Mouse (Mus musculus) hindbrain, embryonic 11.5 days (tissue): ENCODE results near the gene S100a13. TPM values are rescaled to one million over a fixed set of nuclear protein-coding genes. Genes with fewer than 3 reads are reported as not detected.
A peak's percentile ranks its signal among the peaks of the same experiment; 100 is the strongest.

Source experiments
- ATAC-seq: fragments of 200-750 bp; cut with Nextera tagmentation; 2 replicates; pipeline ENCODE4 v1.8.0; 2017; ENCODE audit warnings: mild to moderate bottlenecking, moderate TSS enrichment, moderate library complexity; ENCODE audit not compliant: low FRiP score
- DNase-seq: peaks from one replicate; pipeline ENCODE4 v3.0.0-alpha.2; 2015; ENCODE audit warnings: low spot score
- H3K27ac ChIP-seq: fragments of 300-500 bp; sonication (generic); 2 replicates; pipeline ENCODE4 v1.5.1; 2014; ENCODE audit warnings: mild to moderate bottlenecking, low read depth, low read length
- H3K27me3 ChIP-seq: fragments of 300-500 bp; sonication (generic); 2 replicates; pipeline ENCODE4 v1.6.1; 2014; ENCODE audit warnings: mild to moderate bottlenecking, low read length, moderate library complexity, mixed read lengths; ENCODE audit not compliant: control insufficient read depth, insufficient read depth
- H3K36me3 ChIP-seq: fragments of 300-500 bp; sonication (generic); 2 replicates; pipeline ENCODE4 v1.6.1; 2014; ENCODE audit warnings: mild to moderate bottlenecking, low read length, moderate library complexity, mixed read lengths; ENCODE audit not compliant: control insufficient read depth, insufficient read depth
- H3K4me1 ChIP-seq: fragments of 300-500 bp; sonication (generic); replicated peaks from 2 replicates; pipeline ENCODE4 v1.6.1; 2014; ENCODE audit warnings: low read length, mixed read lengths; ENCODE audit not compliant: control insufficient read depth, insufficient read depth
- H3K4me2 ChIP-seq: fragments of 300-500 bp; sonication (generic); replicated peaks from 2 replicates; pipeline ENCODE4 v1.6.1; 2014; ENCODE audit warnings: mild to moderate bottlenecking, low read depth, low read length
- H3K4me3 ChIP-seq: fragments of 300-500 bp; sonication (generic); 2 replicates; pipeline ENCODE4 v1.5.1; 2014; ENCODE audit warnings: low read depth, low read length
- H3K9ac ChIP-seq: fragments of 300-500 bp; sonication (generic); 2 replicates; pipeline ENCODE4 v1.6.1; 2014; ENCODE audit warnings: low read depth, low read length
- H3K9me3 ChIP-seq: fragments of 300-500 bp; sonication (generic); 2 replicates; pipeline ENCODE4 v1.6.1; 2016; ENCODE audit warnings: low read length; ENCODE audit not compliant: control insufficient read depth
- WGBS: fragments of 180-500 bp; shearing (Covaris S2); extraction: QIAGEN DNeasy Blood & Tissue Kit; methylation state at CpG from one replicate; pipeline ENCODE4 v1.1.7; 2014; 5-methylcytosine and 5-hydroxymethylcytosine counted together
- polyA plus RNA-seq: library from polyadenylated mRNA; unstranded; fragments of >200 nt; fragmentation: Nextera tagmentation; extraction: Ambion mirVana; gene quantifications from 2 replicates; pipeline ENCODE4 v1.2.1, GENCODE M21; 2014

Gene S100a13
- 10.9 and 15.0 TPM in 2 replicates for polyA plus RNA-seq

GRCm38 (mm10) chr3:90513796-90514590 lies at the start of gene S100a13, which contains the start of gene S100a1:
Gene S100a13, plus strand, starts transcription at chr3:90514435.
Gene S100a1, minus strand, starts transcription at chr3:90514392.
- H3K9ac ChIP-seq = peak within 1 kb of the TSS; percentile 34; the same call in 1 of the 2 replicates
- no peaks in the 10 kb centered on the region for H3K36me3 ChIP-seq
- DNase-seq = peak; percentile 56
- peak within 1 kb of the TSS; percentile 25 for H3K4me3 ChIP-seq
- peaks cover 6% of the 10 kb centered on the region; the same call in 1 of the 2 replicates for H3K4me1 ChIP-seq
- no peaks in the 10 kb centered on the region for H3K9me3 ChIP-seq
- peak within 1 kb of the TSS; percentile 59 for H3K4me2 ChIP-seq
- no peak within 1 kb of the TSS for H3K27ac ChIP-seq
- no peaks in the 10 kb centered on the region for H3K27me3 ChIP-seq
- peak; percentile 21; the same call in 1 of the 2 replicates for ATAC-seq
- 6% methylated on average over 25 of the region's 25 CpGs for WGBS

GRCm38 (mm10) chr3:90464552-90465080 lies 49.6 kb upstream of the S100a13 start:
- no peak overlapping the region for H3K27ac ChIP-seq
- peaks cover 37% of the 10 kb centered on the region for H3K27me3 ChIP-seq
- 10% methylated on average over 37 of the region's 37 CpGs for WGBS
- no peaks in the 10 kb centered on the region for H3K9me3 ChIP-seq
- peak overlapping the region; percentile 34 for H3K4me3 ChIP-seq
- 0 out of 2 replicates have a peak, but pooled peaks cover 2% of the 10 kb centered on the region for H3K4me1 ChIP-seq
- H3K4me2 ChIP-seq = peak overlapping the region; percentile 60
- peak; percentile 56 for DNase-seq
- peak overlapping the region; percentile 27; the same call in 1 of the 2 replicates for H3K9ac ChIP-seq
- ATAC-seq = 0 out of 2 replicates have a peak, but pooled peaks have one; percentile 20
- H3K36me3 ChIP-seq = no peaks in the 10 kb centered on the region

GRCm38 (mm10) chr3:90465081-90465685 lies 49.1 kb upstream of the S100a13 start:
- peak; percentile 60 for DNase-seq
- Histone ChIP-seq H3K4me2 (peak overlapping the region; percentile 60), H3K27ac (no peak overlapping the region), H3K9me3 (no peaks in the 10 kb centered on the region), H3K4me3 (peak overlapping the region; percentile 34), H3K4me1 (0 out of 2 replicates have a peak, but pooled peaks cover 2% of the 10 kb centered on the region), H3K27me3 (peaks cover 37% of the 10 kb centered on the region), H3K36me3 (no peaks in the 10 kb centered on the region), H3K9ac (peak overlapping the region; percentile 27)
- 1% methylated on average over 73 of the region's 75 CpGs for WGBS
- ATAC-seq = peak; percentile 45

- no peaks in the 10 kb centered on the region for H3K9me3 ChIP-seq
- 2% methylated on average over 24 of the region's 49 CpGs for WGBS
- ATAC-seq (peak; percentile 64), DNase-seq (no peak)
- H3K4me2 ChIP-seq = peak within 1 kb of the TSS; percentile 60
- 0 out of 2 replicates have a peak, but pooled peaks cover 2% of the 10 kb centered on the region for H3K4me1 ChIP-seq
- no peaks in the 10 kb centered on the region for H3K36me3 ChIP-seq
- no peak within 1 kb of the TSS for H3K27ac ChIP-seq
- H3K9ac ChIP-seq = peak within 1 kb of the TSS; percentile 27
- H3K27me3 ChIP-seq = peaks cover 37% of the 10 kb centered on the region
- H3K4me3 ChIP-seq = peak within 1 kb of the TSS; percentile 34
Observed at GRCm38 (mm10) chr3:90465686-90466310, 48.4 kb upstream of the S100a13 start, which contains the start of gene Npr1. Gene Npr1, minus strand, starts transcription at chr3:90465866.

GRCm38 (mm10) chr3:90466311-90466766 lies 47.9 kb upstream of the S100a13 start:
- H3K9ac ChIP-seq = no peak overlapping the region
- H3K27me3 ChIP-seq = peaks cover 37% of the 10 kb centered on the region
- WGBS = 1% methylated on average over 15 of the region's 15 CpGs

GRCm38 (mm10) chr3:90467618-90468300 lies 46.5 kb upstream of the S100a13 start:
- H3K27me3 ChIP-seq = peaks cover 29% of the 10 kb centered on the region
- WGBS = 91% methylated on average over 10 of the region's 10 CpGs

More at GRCm38 (mm10) chr3:90466311-90466766, 47.9 kb upstream of the S100a13 start:
- Histone ChIP-seq H3K36me3 (no peaks in the 10 kb centered on the region), H3K4me3 (peak overlapping the region; percentile 34), H3K27ac (no peak overlapping the region), H3K4me1 (0 out of 2 replicates have a peak, but pooled peaks cover 2% of the 10 kb centered on the region), H3K4me2 (peak overlapping the region; percentile 60), H3K9me3 (no peaks in the 10 kb centered on the region)
- DNase-seq (peak; percentile 78), ATAC-seq (peak; percentile 53; the same call in 1 of the 2 replicates)

GRCm38 (mm10) chr3:90472213-90472612 lies 42.0 kb upstream of the S100a13 start:
- 42% methylated on average over 3 of the region's 3 CpGs for WGBS
- Histone ChIP-seq H3K4me2 (no peak overlapping the region), H3K9ac (no peak overlapping the region), H3K4me1 (0 out of 2 replicates have a peak, but pooled peaks cover under 1% of the 10 kb centered on the region), H3K36me3 (no peaks in the 10 kb centered on the region), H3K27me3 (no peaks in the 10 kb centered on the region), H3K9me3 (no peaks in the 10 kb centered on the region), H3K27ac (no peak overlapping the region), H3K4me3 (no peak overlapping the region)
- DNase-seq = peak; percentile 49
- ATAC-seq = no peak

More at GRCm38 (mm10) chr3:90467618-90468300, 46.5 kb upstream of the S100a13 start:
- H3K36me3 ChIP-seq = no peaks in the 10 kb centered on the region
- ATAC-seq = no peak
- no peak overlapping the region for H3K4me3 ChIP-seq
- H3K27ac ChIP-seq = no peak overlapping the region
- DNase-seq = no peak
- H3K9ac ChIP-seq = no peak overlapping the region
- H3K9me3 ChIP-seq = no peaks in the 10 kb centered on the region
- H3K4me1 ChIP-seq = 0 out of 2 replicates have a peak, but pooled peaks cover 2% of the 10 kb centered on the region
- no peak overlapping the region for H3K4me2 ChIP-seq
